Mouse (Mus musculus) spleen, postnatal 4 days (tissue): ENCODE results near the gene Pde4b.

Experiments used
- DNase-seq, 2 experiments: peaks; one replicate each; pipeline ENCODE4 v3.0.0; 2022; ENCODE audit warnings: low spot score in 2 of 2

Gene Pde4b

DNA sequence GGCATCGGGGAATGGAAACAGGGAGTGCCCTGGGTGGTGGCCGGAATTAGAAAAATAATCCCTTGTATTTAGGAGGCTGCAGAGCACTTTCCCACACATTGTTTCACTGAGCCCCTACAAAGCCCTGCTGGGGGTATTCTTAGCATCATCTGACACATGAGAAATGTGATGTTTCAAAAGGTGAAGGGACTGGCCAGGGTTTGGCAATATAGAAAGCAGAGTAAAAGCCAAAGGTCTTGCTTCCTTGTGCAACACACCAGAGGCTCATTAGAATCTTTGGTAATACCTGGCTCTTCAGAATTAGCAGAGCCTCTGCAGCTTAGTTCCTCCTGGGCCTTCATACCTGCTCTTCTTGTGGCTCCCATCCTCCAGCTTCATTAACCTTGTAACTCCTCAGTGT is 451.4 kb downstream of the Pde4b start:
- no peak for DNase-seq

DNA sequence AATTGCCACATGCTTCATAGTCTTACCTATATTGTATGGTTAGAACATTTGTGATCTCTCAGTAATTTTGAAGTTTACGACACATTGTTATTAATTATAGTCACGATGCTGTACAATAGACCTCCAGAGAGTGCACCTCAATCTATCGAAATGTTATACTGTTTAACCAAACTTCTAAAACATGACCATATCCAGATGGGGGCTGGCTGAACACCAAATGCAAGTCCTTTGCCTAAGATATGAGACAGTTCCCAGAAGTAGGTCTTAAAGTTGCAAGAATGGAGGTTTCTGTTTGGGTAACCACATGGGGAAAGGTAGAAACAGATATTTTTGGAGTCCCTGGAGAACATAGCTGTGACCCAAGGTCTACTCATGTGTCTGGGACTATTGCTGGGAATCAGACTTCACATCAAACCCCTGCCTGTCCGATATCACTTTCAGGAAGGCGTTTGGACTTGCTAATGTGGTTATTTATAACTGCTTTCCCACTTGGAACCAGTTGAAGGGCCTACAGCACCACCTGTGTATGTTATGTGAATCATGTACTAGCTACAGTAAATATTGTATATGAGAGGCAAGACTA is 452.3 kb downstream of the Pde4b start:
- DNase-seq = no peak

DNA sequence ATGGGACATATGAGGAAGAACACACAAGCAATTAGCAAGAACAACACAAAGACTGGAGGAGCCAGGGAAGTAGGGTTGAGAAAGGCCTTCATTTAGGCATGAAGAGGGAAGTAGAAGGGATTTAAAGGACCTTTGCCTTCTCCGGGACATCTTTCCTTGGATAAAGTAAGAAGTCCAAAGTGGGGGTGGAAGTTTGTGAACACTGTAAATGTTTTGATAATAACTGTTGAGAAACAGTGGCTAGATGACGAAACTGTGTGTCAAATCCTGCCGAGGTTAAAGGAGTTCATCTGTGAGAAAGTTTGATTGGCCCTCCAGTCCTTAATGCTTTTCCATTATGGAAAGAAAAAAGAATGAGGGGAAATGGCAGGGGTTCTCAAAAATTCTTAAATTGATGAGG is 455.6 kb downstream of the Pde4b start:
- DNase-seq = no peak

DNA sequence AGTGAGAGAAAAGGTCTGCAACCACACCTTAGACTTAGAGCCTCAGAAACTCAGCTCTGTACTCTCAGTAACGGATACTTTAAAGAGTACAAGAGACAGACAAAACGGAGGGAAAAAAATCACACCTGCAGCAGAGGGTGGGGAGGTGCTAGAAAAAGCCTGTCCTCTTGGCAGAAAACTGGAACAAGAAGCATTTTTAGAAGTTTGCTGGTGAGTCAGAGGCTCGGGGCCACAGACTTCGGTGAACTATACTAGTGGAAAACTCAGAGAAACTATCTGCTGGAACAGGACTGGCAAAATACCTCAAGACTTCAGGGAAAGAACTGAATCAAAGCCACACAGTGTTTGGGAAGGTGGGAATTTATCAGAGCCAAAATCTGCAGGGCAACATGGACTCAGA is 457.9 kb downstream of the Pde4b start:
- DNase-seq = no peak

DNA sequence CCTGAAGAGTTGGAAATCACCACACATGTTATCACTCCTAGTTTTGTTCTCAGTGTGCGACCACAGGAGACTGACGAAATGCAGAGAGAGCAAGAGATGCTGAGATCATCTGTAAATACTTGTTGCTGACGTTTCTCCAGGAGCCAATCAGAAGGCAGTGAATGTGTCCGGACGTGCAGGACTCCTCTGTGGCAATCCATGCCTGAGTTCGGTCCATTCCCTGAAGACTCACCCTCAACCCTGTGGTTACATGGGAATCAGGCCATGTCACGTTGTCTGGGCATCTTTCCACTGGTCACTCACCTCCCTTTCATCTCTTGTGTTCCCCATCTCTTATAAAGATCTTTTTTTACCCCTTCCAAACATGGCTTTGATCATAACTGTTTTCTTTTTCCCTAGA is 468.2 kb downstream of the Pde4b start:
- DNase-seq = no peak

DNA sequence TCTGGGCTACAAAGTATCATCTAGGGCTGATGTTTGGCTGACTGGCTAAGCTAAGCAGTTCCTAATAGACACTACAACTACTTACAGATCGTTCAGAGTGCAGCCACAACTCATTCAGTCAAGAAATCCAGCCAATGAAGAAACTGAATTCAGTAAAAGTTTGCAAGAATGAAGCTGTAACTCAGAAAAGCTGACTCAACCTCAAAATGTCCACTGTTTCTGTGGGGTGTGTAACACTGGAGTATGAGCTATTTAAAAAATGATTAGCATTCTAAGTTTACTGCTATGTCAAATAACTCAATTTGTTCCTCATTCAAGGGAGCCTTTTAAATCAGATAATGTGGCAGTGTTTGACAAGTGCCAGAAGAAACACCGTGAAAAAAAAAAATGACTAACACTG is 469.7 kb downstream of the Pde4b start:
- DNase-seq = no peak

DNA sequence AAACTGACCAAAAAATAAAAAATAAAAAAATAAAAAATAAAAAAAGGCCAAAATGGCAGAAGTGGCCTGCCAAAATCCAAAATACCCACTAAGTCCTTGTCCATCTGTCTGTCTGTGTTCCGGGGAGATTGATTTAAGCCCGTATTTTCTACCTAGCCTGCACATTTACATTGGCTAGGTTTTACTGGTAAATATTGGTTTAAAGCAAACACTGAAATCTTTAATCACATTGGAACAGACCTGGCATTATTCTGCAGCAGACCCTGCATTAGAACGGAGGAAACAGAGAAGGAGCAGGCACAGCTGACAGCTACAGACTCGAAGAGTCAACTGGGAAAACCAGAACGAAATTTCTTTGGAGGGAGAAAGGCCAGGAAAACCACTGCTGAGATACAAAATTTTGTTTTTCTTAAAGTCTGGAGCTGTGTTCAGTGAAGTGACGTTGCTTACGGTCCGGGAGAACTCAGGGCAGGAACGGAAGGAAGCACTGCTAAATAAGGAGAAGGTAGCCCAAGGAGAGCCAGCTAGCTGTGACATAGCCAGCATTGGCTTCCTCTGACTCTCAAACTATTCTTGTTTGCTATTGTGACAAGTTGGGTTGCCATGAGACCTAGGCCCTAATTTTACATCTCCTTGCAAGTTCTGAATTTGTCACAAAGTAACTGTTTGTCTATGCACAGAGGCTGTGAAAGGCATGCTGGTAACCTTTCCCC is 470.3 kb downstream of the Pde4b start:
- no peak for DNase-seq

DNA sequence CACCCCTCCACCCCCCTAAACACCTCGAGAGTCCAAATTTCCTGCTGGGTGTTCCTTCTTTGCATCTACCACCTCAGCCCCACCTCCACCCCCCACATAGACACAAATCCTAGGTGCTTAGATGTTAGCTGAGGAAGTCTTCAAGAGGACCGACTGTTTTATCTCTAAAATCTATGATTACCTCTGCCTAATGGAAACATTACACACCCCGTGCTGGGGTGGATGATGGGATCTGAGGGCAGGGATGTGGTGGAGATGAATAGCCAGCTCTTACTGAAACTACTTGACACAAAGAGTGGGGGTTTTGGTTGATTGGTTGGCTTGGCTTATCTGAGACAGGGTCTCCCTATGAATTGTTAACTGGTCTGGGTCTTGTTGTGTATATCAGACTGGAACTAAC is 471.0 kb downstream of the Pde4b start:
- no peak for DNase-seq

DNA sequence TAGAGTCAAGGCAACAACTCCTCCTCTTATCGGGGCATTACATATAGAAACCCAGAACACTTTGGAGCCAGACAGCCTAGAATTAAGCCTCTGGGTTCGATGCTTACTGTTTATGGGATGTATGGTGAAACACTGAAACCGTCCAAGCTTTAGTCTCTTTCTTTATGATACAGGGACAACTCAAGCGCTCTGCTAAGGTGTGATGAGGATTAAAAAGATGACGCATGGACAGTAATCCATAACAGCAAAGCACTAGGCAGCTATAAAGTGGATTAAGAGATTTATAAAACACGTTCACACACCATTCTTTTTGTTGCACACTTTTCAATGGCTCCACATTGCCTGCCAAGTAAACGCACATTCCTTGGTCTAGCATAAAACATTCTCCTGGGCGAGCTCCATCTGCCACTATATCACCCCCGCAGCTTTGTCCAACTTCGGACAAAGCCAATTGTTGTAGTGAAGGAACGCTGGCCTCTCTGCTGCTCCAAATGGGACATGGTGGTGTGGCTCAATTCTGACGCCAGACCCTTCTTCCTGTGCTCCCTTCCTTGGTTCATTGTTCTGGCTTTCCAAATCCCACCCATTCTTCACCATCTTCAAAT is 473.4 kb downstream of the Pde4b start:
- DNase-seq = no peak

DNA sequence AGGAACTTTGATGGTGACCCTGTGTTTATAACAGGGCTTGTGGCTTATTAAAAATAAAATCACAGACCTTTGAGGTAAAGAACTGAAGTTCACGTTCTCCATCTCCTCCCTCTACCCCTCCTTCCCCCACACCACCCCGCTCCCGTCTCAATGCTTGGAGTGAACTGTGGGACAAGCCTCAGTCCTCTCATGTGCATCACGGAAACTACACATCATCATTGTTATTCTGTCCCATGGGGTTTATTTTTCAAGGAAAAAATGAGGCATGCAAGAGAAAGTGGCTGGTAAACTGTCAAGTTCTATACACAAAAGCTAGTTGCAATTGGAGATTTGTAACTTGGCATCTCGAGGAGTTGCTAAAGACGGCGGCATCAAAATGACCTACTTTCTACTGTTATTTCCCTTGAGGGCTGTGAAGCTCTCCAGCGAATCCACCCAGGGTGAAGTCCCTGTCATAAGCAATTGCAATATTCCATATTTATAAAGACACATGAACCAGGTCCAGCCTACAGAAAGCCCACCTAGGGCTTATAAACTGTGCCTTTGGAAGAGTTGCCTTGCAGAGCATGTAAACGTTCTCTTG is 476.0 kb downstream of the Pde4b start:
- no peak for DNase-seq

DNA sequence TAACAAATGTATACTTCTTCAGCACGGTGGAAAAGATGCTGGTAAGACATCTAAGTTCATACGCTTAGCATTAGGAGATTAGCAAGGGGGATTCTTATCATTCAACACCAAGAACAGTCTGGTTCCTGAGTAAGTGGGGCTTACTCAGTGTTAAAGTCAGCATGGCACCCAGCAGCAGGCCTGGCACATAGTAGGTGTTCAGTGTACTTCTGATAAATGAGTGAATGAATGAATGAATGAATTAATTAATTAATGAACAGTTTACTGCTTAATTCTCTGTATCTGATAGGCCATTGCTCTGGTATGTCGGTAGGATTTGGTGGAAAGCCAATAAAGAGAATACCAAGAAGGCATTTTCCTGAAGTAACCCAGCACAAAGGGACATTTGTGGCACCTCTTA is 476.9 kb downstream of the Pde4b start:
- DNase-seq = no peak

DNA sequence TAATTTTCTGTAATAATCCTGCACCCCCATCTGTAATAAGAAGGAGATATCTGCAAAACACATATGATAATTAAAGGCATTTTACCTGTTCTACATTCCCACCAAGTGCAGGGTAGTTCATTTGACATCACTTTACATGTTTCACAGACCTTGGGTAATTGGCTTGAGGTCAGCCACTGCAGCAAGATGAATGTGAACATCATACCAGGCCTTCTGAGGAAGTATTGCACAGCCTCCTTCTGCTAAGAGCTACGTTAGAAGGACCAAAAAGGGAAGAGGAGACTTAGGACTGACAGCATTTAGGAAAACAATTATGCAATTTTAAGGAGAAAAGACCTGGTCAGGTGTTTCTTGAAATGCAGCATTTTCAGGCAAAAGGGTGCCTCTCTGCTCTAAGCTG is 479.1 kb downstream of the Pde4b start:
- DNase-seq = no peak

DNA sequence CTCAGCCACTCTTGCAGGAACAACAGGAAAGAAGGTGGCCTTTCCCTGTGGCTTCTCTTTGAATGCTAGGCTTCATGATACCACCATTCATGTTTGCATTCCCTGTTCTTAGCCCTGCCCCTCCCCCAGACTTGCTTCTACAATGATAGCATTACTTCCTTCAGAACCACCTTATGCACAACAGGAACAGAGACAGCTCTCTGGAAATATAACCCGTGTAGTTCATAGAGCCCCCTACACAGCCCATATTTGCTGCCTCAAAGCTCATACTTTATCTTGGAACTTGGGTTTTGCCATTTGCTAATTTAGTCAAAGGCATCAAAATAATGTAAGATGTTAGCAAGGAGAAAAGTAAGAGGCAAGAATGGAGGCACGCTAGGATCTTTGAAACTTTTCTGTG is 479.8 kb downstream of the Pde4b start:
- no peak for DNase-seq

DNA sequence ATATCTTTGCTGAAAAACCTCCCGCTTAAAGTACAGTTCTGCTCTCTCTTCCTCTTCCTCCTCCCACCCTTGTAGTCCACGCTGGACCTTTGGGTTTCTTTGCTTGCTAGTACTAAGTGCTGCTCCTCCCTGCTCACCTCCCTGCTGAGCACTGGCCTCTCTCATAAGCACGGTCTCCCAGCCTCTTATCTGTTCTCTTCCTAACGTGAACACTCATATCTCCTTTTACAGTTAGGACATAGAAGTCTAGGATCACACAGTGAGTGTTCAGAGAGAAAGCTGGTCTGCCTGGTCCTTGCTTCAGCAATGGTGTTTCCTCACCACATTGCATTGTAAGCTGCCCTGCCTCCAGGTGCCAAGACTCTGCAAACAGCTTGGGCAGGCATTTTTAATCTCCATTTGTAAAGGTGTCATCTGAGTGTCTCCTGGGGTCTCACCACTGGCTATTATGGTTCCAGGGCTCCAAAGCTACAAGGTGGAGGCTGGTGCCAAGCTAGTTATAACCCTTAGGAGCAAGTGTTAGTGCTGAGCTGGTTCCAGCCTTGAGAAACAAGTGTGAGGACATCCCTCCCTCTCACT is 480.4 kb downstream of the Pde4b start:
- no peak for DNase-seq

DNA sequence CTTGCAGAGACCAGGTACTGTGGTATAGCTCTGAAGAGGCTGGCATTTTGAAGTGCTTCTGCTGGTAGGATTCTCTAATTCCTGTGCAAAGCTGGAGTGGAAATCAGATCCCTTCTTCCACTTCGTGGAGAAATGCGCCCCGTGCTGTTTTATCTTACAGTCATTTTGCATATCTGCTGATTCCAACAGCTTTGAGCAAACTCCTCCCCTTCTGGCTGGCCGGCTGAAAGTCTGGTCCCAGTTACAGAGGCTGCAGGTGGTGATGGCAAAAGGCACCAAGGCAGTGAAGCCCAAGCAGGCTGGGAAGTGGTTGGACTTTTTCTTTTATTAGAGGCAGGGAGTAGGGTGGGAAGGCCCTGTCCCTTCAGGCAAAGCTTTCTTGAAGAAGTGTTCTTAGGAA is 481.2 kb downstream of the Pde4b start:
- peak in 1 of 2 experiments; percentile 35 for DNase-seq

DNA sequence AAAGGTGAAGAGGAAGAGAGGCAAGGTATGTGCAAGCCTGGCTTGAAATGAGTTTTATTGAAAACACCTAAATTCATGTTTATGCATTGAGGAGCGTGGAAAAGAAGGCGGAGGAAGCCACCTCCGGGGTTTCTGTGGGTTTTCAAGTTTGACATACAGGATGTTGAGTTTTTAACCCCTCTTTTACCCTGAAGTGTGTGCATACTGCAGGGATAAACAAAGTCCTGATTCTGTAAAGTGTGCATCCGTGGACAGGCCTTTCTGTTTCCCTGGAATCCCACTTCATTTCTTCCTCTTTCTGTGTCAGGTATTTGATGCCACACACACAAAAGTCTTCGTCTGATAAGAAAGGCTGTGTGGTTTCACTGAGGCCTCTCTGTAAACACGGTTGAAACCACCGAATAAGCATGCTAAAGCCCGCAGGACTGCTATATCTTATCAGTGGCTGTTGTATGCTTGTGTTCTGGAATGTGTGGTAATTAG is 481.8 kb downstream of the Pde4b start:
- peak in 1 of 2 experiments; percentile 23 for DNase-seq

DNA sequence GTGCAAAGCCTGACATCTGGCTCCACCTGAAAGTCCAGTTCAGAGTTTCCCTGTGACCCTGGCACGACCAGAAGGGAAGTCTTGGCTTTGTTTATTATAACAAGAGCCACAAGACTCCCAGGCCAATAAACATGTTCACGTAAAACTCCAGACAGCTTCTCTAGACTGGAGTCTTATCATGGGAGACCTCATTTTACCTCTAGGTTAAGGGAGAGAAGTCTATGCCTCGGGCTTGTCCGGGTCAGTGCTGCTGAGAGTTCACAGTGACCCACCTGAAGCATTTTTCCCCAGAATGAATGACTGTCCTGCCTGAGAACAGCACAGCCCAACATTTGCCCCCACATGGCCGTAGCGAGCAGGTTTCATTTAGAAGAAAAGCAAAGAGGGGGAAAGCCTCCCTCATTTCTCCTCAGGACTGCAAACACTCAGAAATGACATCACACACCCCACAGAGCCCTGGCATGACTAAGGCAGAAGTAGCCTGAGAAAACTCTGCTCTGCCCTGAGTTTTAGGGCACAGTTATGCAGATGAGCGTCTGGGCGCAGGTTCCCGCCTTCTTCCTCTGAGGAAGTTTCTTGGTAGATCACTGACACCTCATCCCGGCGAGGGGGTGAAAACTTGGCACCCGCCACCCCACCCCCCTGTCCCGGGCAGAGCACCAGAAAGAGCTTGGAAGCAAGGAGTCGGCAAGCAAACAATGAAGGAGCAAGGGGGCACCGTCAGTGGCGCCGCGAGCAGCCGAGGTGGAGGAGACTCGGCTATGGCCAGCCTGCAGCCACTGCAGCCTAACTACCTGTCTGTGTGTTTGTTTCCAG is 482.8 kb downstream of the Pde4b start:
- peak; percentile 56 to 80 for DNase-seq

DNA sequence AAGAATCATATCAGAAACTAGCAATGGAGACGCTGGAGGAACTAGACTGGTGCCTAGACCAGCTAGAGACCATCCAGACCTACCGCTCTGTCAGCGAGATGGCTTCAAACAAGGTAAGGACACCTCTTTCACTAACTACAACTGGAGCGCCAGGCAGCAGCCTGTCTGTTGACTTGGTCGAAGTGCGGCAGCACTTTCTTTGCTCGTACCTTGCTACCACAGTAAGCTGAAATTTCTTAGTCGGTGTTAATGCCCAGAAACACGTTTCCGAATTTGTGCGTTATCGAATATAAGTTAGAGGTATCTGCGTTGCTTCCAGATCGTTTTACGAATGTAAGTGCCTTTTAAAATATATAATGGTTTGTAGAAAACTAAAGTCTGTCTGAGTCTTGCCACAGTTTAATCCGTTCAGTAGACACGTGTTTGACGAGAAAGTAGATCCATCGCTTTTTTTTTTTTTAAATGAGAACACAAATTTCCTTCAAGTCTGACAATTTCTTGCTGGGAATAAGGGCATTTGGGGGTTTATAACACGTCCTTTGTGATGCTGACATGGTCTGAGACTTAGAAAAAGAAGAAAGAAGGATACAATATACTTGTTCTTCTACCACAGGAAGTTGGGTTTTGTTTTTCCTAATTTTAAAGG is 483.5 kb downstream of the Pde4b start:
- peak in 1 of 2 experiments; percentile 33 for DNase-seq

DNA sequence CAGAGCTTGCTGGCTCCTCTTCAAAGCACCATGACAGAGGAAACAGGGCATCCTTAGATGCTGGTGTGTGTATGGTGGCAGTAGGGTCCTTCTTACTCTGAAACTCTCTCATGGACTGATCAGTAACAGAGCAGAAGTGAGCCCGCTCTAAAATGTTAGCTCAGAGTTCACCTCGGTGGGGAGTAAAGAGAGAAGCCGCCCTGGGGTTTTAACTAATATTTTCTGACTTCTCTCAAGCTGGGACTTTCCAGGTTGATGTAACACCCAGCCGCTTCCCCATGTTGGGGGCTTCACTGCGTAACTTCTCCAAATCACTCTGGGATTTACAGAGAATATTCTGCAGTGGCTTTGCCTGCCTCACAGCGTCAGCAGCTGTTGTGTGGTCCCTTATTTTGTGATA is 484.7 kb downstream of the Pde4b start:
- peak in 1 of 2 experiments; percentile 29 for DNase-seq

DNA sequence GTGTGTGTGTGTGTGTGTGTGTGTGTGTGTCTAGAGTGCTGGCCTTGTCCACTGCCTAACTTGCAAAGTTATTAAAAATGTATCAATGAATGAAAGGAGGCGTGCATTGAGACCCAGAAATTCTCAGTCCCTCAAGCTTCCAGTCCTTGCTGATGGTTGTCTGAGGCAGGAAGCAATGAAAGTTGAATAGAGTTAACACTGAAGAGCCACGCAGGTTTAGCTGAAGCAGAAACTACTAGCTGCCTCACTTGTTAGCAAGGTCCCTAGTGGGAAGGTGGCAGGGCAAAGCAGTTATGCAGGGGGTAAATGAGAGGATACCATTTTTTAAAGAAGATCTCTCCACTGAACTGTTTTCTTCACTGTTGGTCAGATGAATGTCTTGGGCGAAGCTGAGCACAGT is 485.2 kb downstream of the Pde4b start:
- DNase-seq = no peak

DNA sequence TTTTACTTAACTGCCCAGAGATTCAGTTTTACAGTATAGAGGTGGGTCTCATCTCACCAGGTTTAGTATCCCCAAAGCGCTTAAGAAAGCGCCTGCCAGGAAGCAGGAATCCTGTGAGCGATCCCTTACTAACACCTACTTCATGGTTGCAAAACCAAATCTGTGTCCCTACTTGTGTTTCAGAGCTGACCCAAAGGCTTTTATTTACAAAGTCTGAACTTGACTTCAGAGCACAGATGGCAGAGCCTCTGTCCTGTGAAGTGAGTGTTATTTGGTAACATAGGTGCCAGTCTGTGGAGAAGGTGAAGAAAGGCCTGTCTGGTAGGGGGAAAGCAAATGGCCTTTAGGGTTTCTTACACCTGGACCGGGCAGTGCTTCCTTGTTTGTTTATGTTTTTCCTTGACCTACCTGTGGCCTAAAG is 486.0 kb downstream of the Pde4b start:
- DNase-seq = no peak
